Mouse (Mus musculus): ENCODE results near the gene Npas3.

Gene Npas3

GRCm38 (mm10) chr12:53410647-53411046 is 162.2 kb downstream of the Npas3 start:
- no peak for DNase-seq (ENCODE audit: low spot score in 2 of 2)

- DNase-seq (ENCODE audit: low spot score in 2 of 2): no peak
These were observed 167.6 kb downstream of the Npas3 start for GRCm38 (mm10) chr12:53416096-53416495.

- DNase-seq (ENCODE audit: low spot score in 2 of 2): no peak
These were observed 173.2 kb downstream of the Npas3 start for GRCm38 (mm10) chr12:53421701-53422100.

- no peak for DNase-seq (ENCODE audit: low spot score in 2 of 2)
These were observed 175.2 kb downstream of the Npas3 start for GRCm38 (mm10) chr12:53423631-53424030.

- DNase-seq (ENCODE audit: low spot score in 2 of 2): no peak
These were observed 177.5 kb downstream of the Npas3 start for GRCm38 (mm10) chr12:53426006-53426405.

- DNase-seq (ENCODE audit: low spot score in 2 of 2): no peak
These were observed 178.7 kb downstream of the Npas3 start for GRCm38 (mm10) chr12:53427153-53427552.

GRCm38 (mm10) chr12:53442029-53442428 is 193.6 kb downstream of the Npas3 start:
- DNase-seq (ENCODE audit: low spot score in 2 of 2): no peak

GRCm38 (mm10) chr12:53447469-53447868 is 199.0 kb downstream of the Npas3 start:
- DNase-seq (ENCODE audit: low spot score in 2 of 2): no peak

- no peak for DNase-seq (ENCODE audit: low spot score in 2 of 2)
These were observed 199.6 kb downstream of the Npas3 start for GRCm38 (mm10) chr12:53448040-53448439.

- no peak for DNase-seq (ENCODE audit: low spot score in 2 of 2)
These were observed 219.1 kb downstream of the Npas3 start for GRCm38 (mm10) chr12:53467549-53467948.

- no peak for DNase-seq (ENCODE audit: low spot score in 2 of 2)
These were observed 226.0 kb downstream of the Npas3 start for GRCm38 (mm10) chr12:53474486-53474885.

- no peak for DNase-seq (ENCODE audit: low spot score in 2 of 2)
These were observed 236.4 kb downstream of the Npas3 start for GRCm38 (mm10) chr12:53484924-53485323.

- no peak for DNase-seq (ENCODE audit: low spot score in 2 of 2)
These were observed 247.9 kb downstream of the Npas3 start for GRCm38 (mm10) chr12:53496386-53496785.

- no peak for DNase-seq (ENCODE audit: low spot score in 2 of 2)
These were observed 266.4 kb downstream of the Npas3 start for GRCm38 (mm10) chr12:53514885-53515284.

- no peak for DNase-seq (ENCODE audit: low spot score in 2 of 2)
These were observed 271.1 kb downstream of the Npas3 start for GRCm38 (mm10) chr12:53519556-53519955.

GRCm38 (mm10) chr12:53522631-53523030 is 274.2 kb downstream of the Npas3 start:
- no peak for DNase-seq (ENCODE audit: low spot score in 2 of 2)

- no peak for DNase-seq (ENCODE audit: low spot score in 2 of 2)
These were observed 278.6 kb downstream of the Npas3 start for GRCm38 (mm10) chr12:53527046-53527445.

GRCm38 (mm10) chr12:53529345-53529744 is 280.9 kb downstream of the Npas3 start:
- no peak for DNase-seq (ENCODE audit: low spot score in 2 of 2)

GRCm38 (mm10) chr12:53536816-53537215 is 288.3 kb downstream of the Npas3 start:
- no peak for DNase-seq (ENCODE audit: low spot score in 2 of 2)

- DNase-seq (ENCODE audit: low spot score in 2 of 2): no peak
These were observed 307.9 kb downstream of the Npas3 start for GRCm38 (mm10) chr12:53556359-53556758.

GRCm38 (mm10) chr12:53558259-53558658 is 309.8 kb downstream of the Npas3 start:
- DNase-seq (ENCODE audit: low spot score in 2 of 2): no peak

- no peak for DNase-seq (ENCODE audit: low spot score in 2 of 2)
These were observed 318.4 kb downstream of the Npas3 start for GRCm38 (mm10) chr12:53566712-53567387.

GRCm38 (mm10) chr12:53581181-53581580 is 332.7 kb downstream of the Npas3 start:
- no peak for DNase-seq (ENCODE audit: low spot score in 2 of 2)

- DNase-seq (ENCODE audit: low spot score in 2 of 2): no peak
These were observed 338.8 kb downstream of the Npas3 start for GRCm38 (mm10) chr12:53587249-53587648.
